Mouse (Mus musculus): ENCODE results near the gene Def8.

GRCm38 (mm10) chr8:123454559-123454958 is 31.2 kb downstream of the Def8 start:
- TF ChIP-seq SMC3 (IDR thresholded peaks at IDR 0.05; ENCODE audit: low read depth, low read length) (no peak), MAFK (IDR thresholded peaks at IDR 0.05; ENCODE audit: insufficient replicate concordance, low read length) (no peak), EP300 (IDR thresholded peaks at IDR 0.05; ENCODE audit: low read length) (no peak)
